Mouse (Mus musculus) erythroblast, embryonic 14.5 days (primary cell): ENCODE measurements around the gene Dnajb1.

ENCODE experiments used
- GATA1 ChIP-seq: IDR thresholded peaks from 2 replicates; pipeline ENCODE4 v1.6.1; 2012; ENCODE audit warnings: low read length, inconsistent platforms, mixed read lengths
- TAL1 ChIP-seq: IDR thresholded peaks from 3 replicates; pipeline ENCODE4 v1.6.1; 2012; ENCODE audit warnings: low read length, inconsistent platforms, mixed read lengths

DNA sequence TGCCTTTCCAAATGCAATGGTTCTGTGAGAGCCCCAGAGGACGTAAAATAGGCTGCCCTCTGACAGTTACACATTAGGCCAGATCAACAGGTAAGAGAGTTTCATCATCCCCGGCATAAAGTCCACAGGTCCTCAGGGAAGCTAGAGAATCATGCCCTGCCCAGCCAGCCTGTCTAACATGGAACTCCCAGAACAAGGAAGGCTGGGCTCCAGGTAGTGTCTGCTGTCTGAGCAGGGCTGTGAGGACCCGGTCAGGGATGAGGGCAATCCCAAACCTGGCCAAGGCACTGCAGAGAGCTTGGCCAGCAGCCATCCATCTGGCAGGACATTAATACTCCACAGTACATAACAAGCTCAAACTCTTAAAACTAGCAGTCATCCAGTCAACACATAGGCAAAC lies 22.7 kb upstream of the Dnajb1 start:
- TF ChIP-seq GATA1 = no peak
- no peak for TF ChIP-seq TAL1
